Mouse (Mus musculus): ENCODE measurements around the gene Grn. TPM values are rescaled to one million over a fixed set of nuclear protein-coding genes. Genes with fewer than 3 reads are reported as not detected.

The Grn gene
- polyA plus RNA-seq, 1 experiment: 21.1 TPM

DNA sequence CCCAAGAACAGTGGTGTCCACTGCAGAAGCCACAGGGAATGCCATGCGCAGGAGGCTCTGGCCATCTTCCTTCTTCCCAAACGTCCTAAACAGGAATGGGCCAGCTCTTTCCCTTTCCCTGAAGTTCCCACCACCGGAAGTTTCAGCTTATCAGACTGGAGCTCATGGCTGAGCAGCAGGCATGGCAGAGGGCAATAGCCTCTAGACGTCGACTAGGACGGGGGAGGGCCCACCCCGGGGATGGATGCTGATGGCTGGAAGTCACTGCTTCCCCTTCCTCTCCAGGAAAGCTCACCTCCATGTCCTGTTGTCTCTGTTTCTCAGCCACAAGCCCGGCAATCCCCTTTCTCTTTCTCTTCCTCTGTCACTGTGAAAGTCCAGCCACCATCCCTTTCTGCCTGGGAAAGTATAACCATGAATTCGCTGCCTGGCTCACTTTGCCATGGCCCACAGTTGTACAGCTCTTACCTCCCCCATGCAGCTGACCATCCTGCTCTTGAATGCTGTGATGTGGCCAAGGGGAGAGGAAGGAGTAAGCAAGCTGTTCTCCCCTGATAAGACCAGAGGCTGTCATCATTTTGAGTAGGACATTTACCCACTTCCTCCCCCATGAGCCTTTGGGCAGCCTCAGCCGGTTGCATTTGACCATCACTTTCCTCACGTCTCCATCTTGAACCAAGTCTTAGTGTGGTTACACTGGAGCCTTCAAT, 39.7 kb downstream of the Grn start, which contains the start of gene Itga2b:
Gene Itga2b, minus strand, starts transcription at position 475 of the 710 bp plus-strand sequence.
- TF ChIP-seq POLR2A (IDR thresholded peaks at IDR 0.05; ENCODE audit: control insufficient read depth, low read depth, low read length) (no peak), CTCF (IDR thresholded peaks at IDR 0.05; ENCODE audit: control insufficient read depth, insufficient read depth, insufficient replicate concordance, low read depth, low read length) (no peak)
- Histone ChIP-seq H3K36me3 (ENCODE audit: control insufficient read depth, insufficient read depth, low read length) (no peaks in the 10 kb centered on the region), H3K27ac (ENCODE audit: control insufficient read depth, insufficient read depth, low read depth, low read length) (no peak within 1 kb of the TSS), H3K4me3 (ENCODE audit: control insufficient read depth, low read depth, low read length) (no peak within 1 kb of the TSS), H3K4me1 (ENCODE audit: control insufficient read depth, insufficient read depth, low read length) (peaks cover 13% of the 10 kb centered on the region), H3K27me3 (ENCODE audit: control insufficient read depth, insufficient read depth, low read length) (no peaks in the 10 kb centered on the region)

DNA sequence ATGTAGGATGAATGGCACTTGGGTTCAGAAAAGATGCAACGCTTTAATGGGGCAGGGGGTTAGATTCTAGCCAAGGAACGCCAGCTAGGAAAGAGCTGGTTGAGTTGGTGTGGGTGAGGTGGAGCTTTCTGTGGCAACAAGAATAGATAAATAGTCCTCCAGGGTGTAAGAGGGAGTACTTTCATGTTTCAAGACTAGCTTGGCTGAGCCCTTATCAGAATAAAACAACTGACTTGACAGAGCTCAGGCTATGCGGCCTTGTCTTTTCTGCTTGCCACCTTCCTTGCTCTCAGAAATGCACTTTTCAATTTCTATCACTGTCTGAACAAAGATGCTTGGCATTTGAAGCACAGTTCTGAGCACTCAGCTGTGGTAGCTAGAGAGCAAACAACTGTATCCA, 44.9 kb downstream of the Grn start:
- Histone ChIP-seq H3K27me3 (ENCODE audit: control insufficient read depth, insufficient read depth, low read length) (no peaks in the 10 kb centered on the region), H3K4me1 (ENCODE audit: control insufficient read depth, insufficient read depth, low read length) (no peaks in the 10 kb centered on the region), H3K36me3 (ENCODE audit: control insufficient read depth, insufficient read depth, low read length) (peaks cover 4% of the 10 kb centered on the region; the same call in 1 of the 2 replicates), H3K4me3 (ENCODE audit: control insufficient read depth, low read depth, low read length) (no peak overlapping the region), H3K27ac (ENCODE audit: control insufficient read depth, insufficient read depth, low read depth, low read length) (no peak overlapping the region)
- TF ChIP-seq CTCF (IDR thresholded peaks at IDR 0.05; ENCODE audit: control insufficient read depth, insufficient read depth, insufficient replicate concordance, low read depth, low read length) (no peak), POLR2A (IDR thresholded peaks at IDR 0.05; ENCODE audit: control insufficient read depth, low read depth, low read length) (no peak)

DNA sequence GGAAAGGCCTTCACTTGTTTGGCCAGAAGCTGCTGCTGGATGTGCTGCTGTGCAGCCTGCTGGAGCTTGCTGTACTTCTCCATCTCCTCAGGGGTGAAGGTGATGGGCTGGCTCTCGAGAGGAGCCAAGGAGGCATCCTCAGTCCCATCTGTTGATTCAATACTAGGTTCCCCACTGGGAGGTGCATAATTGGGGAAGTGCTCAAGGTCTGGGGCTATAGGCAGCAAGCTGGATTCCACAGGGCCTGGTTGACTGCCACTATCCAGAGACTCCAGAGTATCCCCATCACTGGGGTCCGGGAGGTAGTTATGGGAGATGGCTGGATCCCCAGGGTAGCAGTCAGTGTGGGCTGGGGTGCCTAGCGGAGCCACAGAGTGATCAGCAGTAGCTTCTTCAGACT, 48.6 kb downstream of the Grn start:
- TF ChIP-seq POLR2A (IDR thresholded peaks at IDR 0.05; ENCODE audit: control insufficient read depth, low read depth, low read length): no peak
- TF ChIP-seq CTCF (IDR thresholded peaks at IDR 0.05; ENCODE audit: control insufficient read depth, insufficient read depth, insufficient replicate concordance, low read depth, low read length): no peak
- Histone ChIP-seq H3K4me3 (ENCODE audit: control insufficient read depth, low read depth, low read length) (peak overlapping the region; percentile 44), H3K36me3 (ENCODE audit: control insufficient read depth, insufficient read depth, low read length) (peaks cover 6% of the 10 kb centered on the region; the same call in 1 of the 2 replicates), H3K4me1 (ENCODE audit: control insufficient read depth, insufficient read depth, low read length) (no peaks in the 10 kb centered on the region), H3K27ac (ENCODE audit: control insufficient read depth, insufficient read depth, low read depth, low read length) (no peak overlapping the region), H3K27me3 (ENCODE audit: control insufficient read depth, insufficient read depth, low read length) (no peaks in the 10 kb centered on the region)

DNA sequence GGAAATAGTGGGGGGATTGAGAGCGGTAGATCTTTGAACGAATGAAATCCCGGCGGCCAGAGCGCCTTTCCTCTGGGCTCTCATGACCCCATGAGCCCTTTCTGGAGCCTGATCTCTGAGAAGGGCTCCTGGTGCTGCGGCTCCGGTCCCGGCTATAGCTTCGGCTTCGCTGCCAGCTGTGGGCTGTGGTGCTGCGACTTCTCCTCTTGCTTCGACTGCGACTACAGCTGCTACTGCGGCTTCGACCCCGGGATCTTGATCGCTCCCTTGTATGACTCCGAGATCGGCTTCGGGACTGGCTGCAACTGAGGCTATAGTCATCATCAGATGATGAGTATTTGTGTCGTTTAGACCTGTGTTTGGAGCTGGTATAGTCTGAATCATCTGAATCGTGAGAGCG, 49.5 kb downstream of the Grn start:
- Histone ChIP-seq H3K36me3 (ENCODE audit: control insufficient read depth, insufficient read depth, low read length) (peaks cover 6% of the 10 kb centered on the region; the same call in 1 of the 2 replicates), H3K27me3 (ENCODE audit: control insufficient read depth, insufficient read depth, low read length) (no peaks in the 10 kb centered on the region), H3K4me1 (ENCODE audit: control insufficient read depth, insufficient read depth, low read length) (no peaks in the 10 kb centered on the region), H3K4me3 (ENCODE audit: control insufficient read depth, low read depth, low read length) (no peak overlapping the region), H3K27ac (ENCODE audit: control insufficient read depth, insufficient read depth, low read depth, low read length) (no peak overlapping the region)
- no peak for TF ChIP-seq CTCF (IDR thresholded peaks at IDR 0.05; ENCODE audit: control insufficient read depth, insufficient read depth, insufficient replicate concordance, low read depth, low read length)
- no peak for TF ChIP-seq POLR2A (IDR thresholded peaks at IDR 0.05; ENCODE audit: control insufficient read depth, low read depth, low read length)

DNA sequence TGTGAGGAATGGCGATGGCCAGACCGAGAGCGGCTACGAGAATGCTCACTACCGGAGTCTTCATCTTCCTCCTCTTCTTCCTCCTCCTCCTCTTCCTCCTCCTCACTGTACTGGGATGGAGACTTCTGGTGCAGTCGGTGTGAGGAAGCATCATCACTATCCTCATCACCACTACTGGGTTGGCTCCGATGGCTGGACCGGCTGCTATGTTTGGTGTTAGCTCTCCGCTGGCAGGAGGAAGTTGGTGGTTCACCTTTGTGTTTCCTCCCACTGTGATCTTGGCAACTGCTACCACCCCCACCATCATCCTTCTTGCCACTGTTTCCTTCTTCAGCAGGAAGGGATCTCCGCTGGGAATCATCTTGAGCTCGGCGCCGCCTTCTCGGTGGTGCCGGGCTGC, 50.0 kb downstream of the Grn start:
- no peak overlapping the region for H3K27ac ChIP-seq (ENCODE audit: control insufficient read depth, insufficient read depth, low read depth, low read length)
- no peak overlapping the region for H3K4me3 ChIP-seq (ENCODE audit: control insufficient read depth, low read depth, low read length)
- peaks cover 6% of the 10 kb centered on the region; the same call in 1 of the 2 replicates for H3K36me3 ChIP-seq (ENCODE audit: control insufficient read depth, insufficient read depth, low read length)
- no peaks in the 10 kb centered on the region for H3K4me1 ChIP-seq (ENCODE audit: control insufficient read depth, insufficient read depth, low read length)
- no peaks in the 10 kb centered on the region for H3K27me3 ChIP-seq (ENCODE audit: control insufficient read depth, insufficient read depth, low read length)
- TF ChIP-seq POLR2A (IDR thresholded peaks at IDR 0.05; ENCODE audit: control insufficient read depth, low read depth, low read length) (no peak), CTCF (IDR thresholded peaks at IDR 0.05; ENCODE audit: control insufficient read depth, insufficient read depth, insufficient replicate concordance, low read depth, low read length) (no peak)

DNA sequence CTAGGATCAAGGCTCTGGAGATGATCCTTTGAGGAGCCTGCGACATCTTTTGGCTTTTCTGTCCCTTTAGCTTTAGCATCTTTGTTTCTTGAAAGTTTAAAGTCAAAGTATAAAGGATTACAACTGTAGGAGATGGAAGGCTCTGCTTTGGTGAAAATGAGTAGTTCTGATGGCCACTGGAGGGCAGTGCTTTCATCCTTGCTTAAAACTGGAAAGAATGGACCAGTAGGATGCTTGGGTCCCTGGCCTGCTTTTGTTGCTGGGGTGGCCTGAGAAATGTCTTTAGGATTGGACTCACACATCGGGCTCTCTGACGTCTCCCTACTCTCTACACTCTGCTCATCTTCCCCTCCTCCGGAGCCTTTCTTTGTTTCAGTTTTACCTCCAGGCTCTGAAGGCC, 50.8 kb downstream of the Grn start:
- no peak overlapping the region for H3K27ac ChIP-seq (ENCODE audit: control insufficient read depth, insufficient read depth, low read depth, low read length)
- peaks cover 6% of the 10 kb centered on the region; the same call in 1 of the 2 replicates for H3K36me3 ChIP-seq (ENCODE audit: control insufficient read depth, insufficient read depth, low read length)
- H3K27me3 ChIP-seq (ENCODE audit: control insufficient read depth, insufficient read depth, low read length): no peaks in the 10 kb centered on the region
- no peaks in the 10 kb centered on the region for H3K4me1 ChIP-seq (ENCODE audit: control insufficient read depth, insufficient read depth, low read length)
- H3K4me3 ChIP-seq (ENCODE audit: control insufficient read depth, low read depth, low read length): no peak overlapping the region
- TF ChIP-seq POLR2A (IDR thresholded peaks at IDR 0.05; ENCODE audit: control insufficient read depth, low read depth, low read length): no peak
- TF ChIP-seq CTCF (IDR thresholded peaks at IDR 0.05; ENCODE audit: control insufficient read depth, insufficient read depth, insufficient replicate concordance, low read depth, low read length): no peak

DNA sequence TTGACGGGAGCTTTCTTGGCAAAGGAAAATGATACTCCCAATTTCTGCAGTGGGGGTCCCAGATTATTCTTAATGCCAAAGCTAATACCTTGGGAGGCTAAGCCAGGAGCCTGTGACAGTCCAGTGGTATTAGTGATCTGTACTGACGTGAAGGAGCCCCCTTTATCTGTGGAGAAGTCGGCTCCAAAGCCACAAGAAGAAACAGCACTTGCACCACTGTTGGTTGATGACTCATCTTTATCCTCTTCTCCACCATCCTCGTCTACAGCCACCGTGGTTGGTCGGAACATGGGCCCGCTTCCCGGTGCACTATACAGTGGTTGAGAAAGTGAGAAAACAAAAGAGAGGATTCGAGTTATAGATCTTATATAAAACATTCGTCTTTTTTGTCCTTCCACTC, 51.7 kb downstream of the Grn start:
- no peak overlapping the region for H3K27ac ChIP-seq (ENCODE audit: control insufficient read depth, insufficient read depth, low read depth, low read length)
- no peak overlapping the region for H3K4me3 ChIP-seq (ENCODE audit: control insufficient read depth, low read depth, low read length)
- no peaks in the 10 kb centered on the region for H3K27me3 ChIP-seq (ENCODE audit: control insufficient read depth, insufficient read depth, low read length)
- H3K4me1 ChIP-seq (ENCODE audit: control insufficient read depth, insufficient read depth, low read length): no peaks in the 10 kb centered on the region
- peaks cover 6% of the 10 kb centered on the region; the same call in 1 of the 2 replicates for H3K36me3 ChIP-seq (ENCODE audit: control insufficient read depth, insufficient read depth, low read length)
- no peak for TF ChIP-seq CTCF (IDR thresholded peaks at IDR 0.05; ENCODE audit: control insufficient read depth, insufficient read depth, insufficient replicate concordance, low read depth, low read length)
- TF ChIP-seq POLR2A (IDR thresholded peaks at IDR 0.05; ENCODE audit: control insufficient read depth, low read depth, low read length): no peak

Other genes with a start within 250 kb of the Grn start
- 41.5 and 41.8 TPM in 2 replicates for gene Lsm12, start 245.0 kb upstream of the Grn start, polyA plus RNA-seq (2012; rRNA removed)
- 416 and 434 TPM in 2 replicates for gene G6pc3, start 240.7 kb upstream of the Grn start, polyA plus RNA-seq (2012; rRNA removed)
- 68.9 and 84.1 TPM in 2 replicates for gene Hdac5, start 200.1 kb upstream of the Grn start, polyA plus RNA-seq (2012; rRNA removed)
- gene BC030867, start 181.4 kb upstream of the Grn start, polyA plus RNA-seq (2012; rRNA removed): 31.8 and 48.5 TPM in 2 replicates
- 0.10 and 0.11 TPM in 2 replicates for gene Asb16, start 161.6 kb upstream of the Grn start, polyA plus RNA-seq (2012; rRNA removed)
- 32.6 and 35.2 TPM in 2 replicates for gene Tmub2, start 145.4 kb upstream of the Grn start, polyA plus RNA-seq (2012; rRNA removed)
- gene Atxn7l3, start 133.7 kb upstream of the Grn start, polyA plus RNA-seq (2012; rRNA removed): 16.8 and 17.8 TPM in 2 replicates
- gene Ubtf, start 110.6 kb upstream of the Grn start, polyA plus RNA-seq (2012; rRNA removed): 8.6 and 8.9 TPM in 2 replicates
- not detected in 2 replicates for gene Slc4a1, start 64.1 kb upstream of the Grn start, polyA plus RNA-seq (2012; rRNA removed)
- 53.7 and 55.6 TPM in 2 replicates for gene Rundc3a, start 36.9 kb upstream of the Grn start, polyA plus RNA-seq (2012; rRNA removed)
- gene Slc25a39, start 22.4 kb upstream of the Grn start, polyA plus RNA-seq (2012; rRNA removed): 1,405 and 1,456 TPM in 2 replicates
- 0.88 and 1.2 TPM in 2 replicates for gene Fam171a2, start 17.4 kb downstream of the Grn start, polyA plus RNA-seq (2012; rRNA removed)
- gene Itga2b, start 39.8 kb downstream of the Grn start, polyA plus RNA-seq (2012; rRNA removed): 3.4 and 5.2 TPM in 2 replicates
- gene Gpatch8, start 126.1 kb downstream of the Grn start, polyA plus RNA-seq (2012; rRNA removed): 15.4 and 16.7 TPM in 2 replicates
- 0.40 and 0.51 TPM in 2 replicates for gene Gm11627, start 149.1 kb downstream of the Grn start, polyA plus RNA-seq (2012; rRNA removed)
- 1.1 and 2.0 TPM in 2 replicates for gene Fzd2, start 174.1 kb downstream of the Grn start, polyA plus RNA-seq (2012; rRNA removed)
- 36.1 and 38.8 TPM in 2 replicates for gene Meioc, start 233.4 kb downstream of the Grn start, polyA plus RNA-seq (2012; rRNA removed)